Mouse (Mus musculus) thymus, postnatal 4 days (tissue): ENCODE data around the gene Me3.

Experiments
- DNase-seq: peaks from one replicate; pipeline ENCODE4 v3.0.0; 2021

The Me3 gene

GRCm38 (mm10) chr7:89837841-89838240, 205.6 kb downstream of the Me3 start:
- DNase-seq, result no peak

- no peak for DNase-seq
Observed at GRCm38 (mm10) chr7:89839721-89840120, 207.5 kb downstream of the Me3 start.

GRCm38 (mm10) chr7:89841670-89842403, 209.6 kb downstream of the Me3 start:
- DNase-seq, result peak; percentile 78

GRCm38 (mm10) chr7:89842404-89842715, 210.2 kb downstream of the Me3 start:
- DNase-seq, result no peak

- DNase-seq, result no peak
Observed at GRCm38 (mm10) chr7:89843121-89843520, 210.9 kb downstream of the Me3 start.

GRCm38 (mm10) chr7:89843533-89843932, 211.3 kb downstream of the Me3 start:
- peak; percentile 59 for DNase-seq

- DNase-seq, result no peak
Observed at GRCm38 (mm10) chr7:89845669-89846068, 213.5 kb downstream of the Me3 start.

GRCm38 (mm10) chr7:89850510-89850909, 218.3 kb downstream of the Me3 start:
- no peak for DNase-seq

- DNase-seq, result no peak
Observed at GRCm38 (mm10) chr7:89852158-89853095, 220.2 kb downstream of the Me3 start.

GRCm38 (mm10) chr7:89853131-89853530, 220.9 kb downstream of the Me3 start:
- DNase-seq, result no peak

GRCm38 (mm10) chr7:89855196-89855595, 223.0 kb downstream of the Me3 start:
- DNase-seq, result no peak

- no peak for DNase-seq
Observed at GRCm38 (mm10) chr7:89856440-89857217, 224.4 kb downstream of the Me3 start.

GRCm38 (mm10) chr7:89864769-89865168, 232.6 kb downstream of the Me3 start:
- DNase-seq, result no peak

GRCm38 (mm10) chr7:89867221-89867620, 235.0 kb downstream of the Me3 start:
- DNase-seq, result no peak

- no peak for DNase-seq
Observed at GRCm38 (mm10) chr7:89879686-89880085, 247.5 kb downstream of the Me3 start.

GRCm38 (mm10) chr7:89884551-89884950, 252.4 kb downstream of the Me3 start:
- no peak for DNase-seq

- DNase-seq, result no peak
Observed at GRCm38 (mm10) chr7:89891412-89891811, 259.2 kb downstream of the Me3 start.

GRCm38 (mm10) chr7:89891856-89892255, 259.7 kb downstream of the Me3 start:
- peak; percentile 25 for DNase-seq

- no peak for DNase-seq
Observed at GRCm38 (mm10) chr7:89903007-89903406, 270.8 kb downstream of the Me3 start.

GRCm38 (mm10) chr7:89903442-89904343, 271.5 kb downstream of the Me3 start, which contains the start of gene Ccdc81:
Gene Ccdc81, minus strand, starts transcription at chr7:89903629.
- no peak for DNase-seq
